Mouse (Mus musculus) heart, adult 9 months (tissue): Measurements from ENCODE around the gene Inmt.

Experiments
- DNase-seq, 2 experiments: peaks; one replicate each; pipeline ENCODE4 v3.0.0; 2022; ENCODE audit warnings: low spot score in 2 of 2

The Inmt gene

DNA sequence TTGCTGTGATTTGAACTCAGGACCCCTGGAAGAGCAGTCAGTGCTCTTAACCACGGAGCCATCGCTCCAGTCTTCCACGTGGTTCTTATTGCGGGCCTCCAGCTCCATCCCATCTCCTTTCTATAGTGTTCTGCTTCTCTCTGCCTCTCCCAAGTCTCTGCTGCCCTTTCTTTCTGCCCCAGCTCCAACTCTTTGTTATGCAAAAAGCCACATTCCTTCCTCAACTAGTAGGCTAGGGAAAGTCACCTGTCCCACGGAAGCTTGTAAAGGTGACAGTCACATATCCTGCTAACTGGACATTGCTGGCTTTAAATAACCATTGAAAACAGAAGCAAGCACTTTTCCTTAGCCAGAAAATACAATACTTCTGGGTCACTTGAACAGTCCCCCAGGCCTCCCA lies 5.0 kb downstream of the Inmt start:
- no peak for DNase-seq

DNA sequence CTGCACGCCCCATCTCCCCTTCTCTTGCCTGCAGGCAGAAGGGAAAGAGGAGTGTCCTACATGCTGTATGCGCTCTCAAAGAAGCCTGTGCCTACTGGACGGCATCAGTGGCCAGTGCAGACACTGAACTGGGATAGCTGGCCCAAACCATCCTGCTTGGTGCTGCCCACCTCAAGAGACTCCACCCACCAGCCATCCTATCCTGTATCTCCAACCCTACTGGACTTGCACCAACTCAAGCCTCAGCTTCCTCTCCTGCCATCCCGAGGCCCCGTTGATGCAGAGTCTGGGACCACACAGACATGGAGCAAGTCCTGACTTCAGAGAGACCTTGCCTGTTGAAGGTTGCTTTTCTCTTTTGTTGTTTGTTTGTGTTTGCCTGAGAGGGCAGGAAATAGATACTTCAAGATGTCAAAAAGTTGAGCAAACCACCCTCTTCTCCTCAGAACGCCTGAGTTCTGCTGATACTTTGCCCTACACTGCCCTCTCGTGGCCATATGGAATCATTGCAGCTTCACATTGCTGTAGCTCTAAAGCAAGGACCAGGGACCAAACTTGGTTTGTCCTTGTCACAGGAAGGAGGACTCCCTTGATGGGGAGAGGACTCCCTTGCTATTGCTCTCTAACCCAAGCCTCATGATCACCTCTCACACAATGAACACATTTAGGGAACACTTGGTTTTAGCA lies 7.9 kb downstream of the Inmt start:
- peak; percentile 67 to 77 for DNase-seq

DNA sequence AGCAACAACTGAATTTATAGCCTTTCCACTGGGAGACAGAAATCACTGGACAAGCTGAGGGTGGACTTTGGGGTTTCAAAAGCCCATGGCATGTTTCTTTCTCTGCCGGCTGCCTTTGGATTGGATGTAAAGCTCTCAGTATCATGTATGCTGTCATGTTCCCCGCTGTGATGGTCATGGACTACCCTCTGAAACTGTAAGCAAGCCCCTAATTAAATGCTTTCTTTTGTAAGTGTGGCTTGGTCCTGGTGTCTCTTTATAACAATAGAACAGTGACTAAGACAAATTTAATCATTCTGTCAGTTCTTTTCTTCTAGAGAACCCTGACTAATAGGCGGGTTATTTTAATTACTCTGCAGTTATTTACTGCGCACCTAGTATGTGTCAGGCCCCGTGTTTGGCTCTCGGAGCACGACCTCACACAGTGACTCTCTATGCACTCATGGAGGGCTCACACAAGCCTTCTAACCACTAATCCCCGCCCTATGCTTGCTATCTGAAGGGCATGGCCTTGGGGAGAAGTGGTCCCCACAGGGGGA lies 11.7 kb downstream of the Inmt start:
- no peak for DNase-seq

DNA sequence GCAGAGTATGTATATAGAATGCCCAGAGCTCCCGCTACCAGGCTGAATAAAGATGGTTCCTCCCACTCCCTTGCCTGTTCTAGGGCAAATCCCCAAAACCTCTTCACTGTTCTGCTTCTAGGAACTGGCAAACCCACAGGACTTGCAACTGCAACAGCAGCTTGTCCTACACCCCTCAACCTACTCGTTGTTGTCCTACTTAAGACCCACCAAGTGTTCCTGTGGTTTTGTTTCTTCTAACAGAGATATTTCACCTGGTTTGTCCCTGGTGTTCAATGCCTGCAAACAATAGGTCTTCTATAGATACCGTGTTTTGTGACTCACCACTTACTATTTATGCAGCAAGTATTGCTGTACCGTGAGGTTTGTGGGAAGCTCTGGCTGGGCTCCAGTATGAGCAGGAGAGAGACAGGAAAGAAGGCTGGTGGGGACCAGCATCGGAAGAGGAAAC lies 13.5 kb downstream of the Inmt start:
- no peak for DNase-seq

DNA sequence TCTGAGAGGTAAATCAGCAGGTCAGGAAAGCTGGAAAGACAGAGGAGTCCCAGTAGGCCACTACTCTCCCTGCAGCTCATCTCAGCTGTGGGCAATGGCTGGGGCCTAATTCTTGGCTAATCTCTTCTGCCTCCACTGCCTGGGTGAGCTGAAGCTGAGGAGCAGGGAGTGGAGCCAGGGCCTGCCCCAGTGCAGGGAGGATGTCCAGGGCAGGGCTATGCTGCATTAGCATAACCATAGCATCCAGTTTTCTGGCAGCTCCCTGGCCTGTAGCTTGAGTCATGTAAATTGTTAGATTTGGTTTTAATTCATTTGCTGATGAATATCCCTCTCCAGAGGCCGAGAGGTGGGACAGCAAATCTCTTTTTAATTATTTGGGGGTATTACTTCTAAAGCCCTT lies 15.6 kb downstream of the Inmt start:
- DNase-seq, result no peak

DNA sequence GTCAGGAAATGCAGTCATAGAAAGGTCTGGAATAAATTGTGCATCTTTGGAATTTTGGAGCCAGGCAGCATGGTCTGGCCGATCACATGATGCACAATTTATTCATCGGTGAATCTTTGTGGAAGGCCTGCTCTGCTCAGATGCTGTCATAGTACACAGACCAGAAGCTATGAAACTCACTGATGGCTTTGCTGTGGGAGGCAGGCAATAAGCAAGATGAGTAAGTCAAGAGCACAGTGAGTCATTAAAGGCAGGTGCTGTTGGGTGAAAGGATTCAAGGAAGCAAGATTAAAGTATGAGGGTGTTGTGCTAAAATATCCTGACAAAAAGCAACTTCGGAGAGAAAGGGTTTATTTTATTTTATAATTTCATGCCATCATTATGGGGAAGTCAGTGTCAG lies 22.6 kb downstream of the Inmt start:
- no peak for DNase-seq

DNA sequence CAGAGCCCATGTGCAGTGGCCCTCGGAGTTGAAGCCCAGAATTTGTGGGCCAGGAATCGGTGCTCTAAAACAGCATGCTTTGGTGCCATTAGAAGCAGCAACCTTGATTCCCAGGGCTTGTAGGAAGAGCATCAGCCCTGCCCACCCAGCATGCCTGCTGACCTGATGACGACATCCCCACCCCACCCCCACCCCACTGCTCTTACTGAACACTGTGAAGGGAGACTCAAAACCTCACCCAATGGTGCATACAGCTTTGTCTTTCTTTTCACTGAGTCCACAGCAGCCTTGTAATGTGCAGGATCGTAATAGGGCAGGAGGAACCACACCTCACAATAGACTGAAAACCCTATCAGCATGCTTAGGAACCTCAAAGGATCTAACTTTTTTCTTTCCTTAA lies 28.7 kb downstream of the Inmt start:
- no peak for DNase-seq

DNA sequence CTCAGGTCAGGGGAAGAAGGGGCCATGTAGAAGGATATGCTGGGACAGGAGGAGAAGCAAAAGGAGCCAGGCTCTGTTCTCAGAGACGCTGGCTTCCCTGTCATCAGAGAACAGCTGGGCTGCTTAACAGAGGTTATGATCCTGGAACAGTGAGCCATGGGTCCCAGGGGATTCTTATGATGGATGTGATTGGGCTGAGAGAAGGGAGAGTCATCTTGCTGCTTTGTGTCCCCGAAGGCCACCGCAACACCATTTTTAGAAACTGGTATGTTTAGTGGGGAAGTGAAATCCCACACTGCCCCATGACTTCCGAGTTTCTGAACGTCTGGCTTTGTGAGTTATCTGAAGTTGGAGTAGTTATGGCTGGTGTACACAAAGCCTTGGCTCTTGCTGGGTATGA lies 29.6 kb downstream of the Inmt start:
- peak; percentile 66 to 69 for DNase-seq

DNA sequence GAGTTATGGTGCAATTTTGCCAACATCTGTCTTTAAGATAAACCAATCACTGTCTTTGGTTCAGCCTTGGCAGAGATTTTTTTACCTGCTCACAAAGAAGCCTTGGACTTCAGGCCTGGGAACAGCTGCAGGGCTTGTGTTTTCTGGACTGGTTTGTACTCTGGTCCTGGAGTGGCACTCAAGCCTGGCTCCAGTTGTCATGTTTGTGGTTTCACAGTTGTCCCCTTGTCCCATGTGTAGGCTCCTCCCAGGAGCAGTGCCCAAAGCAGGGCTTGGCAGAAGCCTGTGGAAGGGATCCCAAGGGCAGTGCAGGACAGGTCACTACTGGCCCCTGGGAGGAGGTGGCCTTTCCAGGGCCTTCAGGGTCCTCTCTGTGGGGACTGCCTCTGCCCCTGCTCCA lies 36.5 kb downstream of the Inmt start:
- peak; percentile 39 to 47 for DNase-seq

DNA sequence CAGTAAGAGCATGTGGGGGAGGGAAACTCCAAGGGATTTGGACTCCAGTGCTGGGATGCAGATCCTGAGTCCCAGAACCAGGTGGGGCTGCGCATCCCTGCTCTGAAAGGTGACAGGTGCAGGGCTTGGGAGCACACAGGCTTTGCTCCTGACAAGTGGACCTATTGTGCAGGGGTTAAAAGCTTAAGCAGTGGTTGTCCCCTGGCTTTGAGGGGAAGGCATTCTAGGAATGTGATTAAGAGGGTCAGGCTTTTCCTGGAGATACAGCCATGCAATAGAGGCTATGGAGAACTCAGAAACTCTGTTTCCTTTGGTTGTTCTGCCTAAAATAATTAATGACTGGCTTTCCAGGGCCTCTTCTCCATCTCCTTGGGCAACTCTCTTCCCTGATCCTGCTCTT lies 41.4 kb downstream of the Inmt start:
- no peak for DNase-seq

DNA sequence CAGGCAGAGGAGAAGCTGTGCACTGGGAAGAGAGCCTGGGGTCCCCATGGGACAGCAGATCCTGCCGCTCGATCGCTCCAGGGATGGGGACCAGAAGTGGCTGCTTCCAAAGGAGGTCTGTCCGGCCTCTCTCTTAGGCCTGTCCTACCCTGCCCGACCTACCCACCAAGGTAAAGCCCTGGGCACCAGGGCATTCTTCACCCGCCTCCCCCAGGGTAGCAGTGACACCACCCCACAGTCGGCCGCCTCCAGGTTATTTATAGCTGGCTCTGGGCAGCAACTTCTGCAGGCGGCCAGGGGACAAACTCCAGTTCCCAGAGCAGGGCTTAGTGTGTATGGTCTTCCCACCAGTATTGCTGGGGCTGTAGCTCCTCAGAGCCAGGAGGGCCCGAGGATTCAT lies 42.0 kb downstream of the Inmt start, which contains the start of gene Crhr2:
Crhr2 (minus strand) TSS at position 223 of the 400 bp plus-strand sequence.
- peak; percentile 35 to 59 for DNase-seq

DNA sequence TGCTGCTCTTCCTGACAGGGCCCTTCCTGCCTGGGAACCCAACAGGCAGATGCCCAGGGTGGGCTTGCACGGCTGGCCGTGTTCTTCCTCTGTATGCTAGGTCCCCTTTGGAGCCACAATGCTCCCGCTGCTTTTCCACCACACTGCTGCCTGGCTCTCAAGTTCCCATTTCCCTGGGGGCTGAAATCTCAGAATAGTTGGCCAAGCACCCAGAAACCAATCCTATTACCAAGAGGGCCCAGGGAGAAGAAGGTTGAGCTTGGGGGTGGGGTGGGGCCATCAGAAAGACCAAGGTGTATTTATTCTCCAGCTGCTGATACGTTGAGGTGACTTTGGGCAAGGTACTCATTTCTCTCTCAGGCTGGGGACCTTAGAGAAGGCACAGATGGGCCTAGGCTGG lies 43.5 kb downstream of the Inmt start:
- DNase-seq, result no peak

DNA sequence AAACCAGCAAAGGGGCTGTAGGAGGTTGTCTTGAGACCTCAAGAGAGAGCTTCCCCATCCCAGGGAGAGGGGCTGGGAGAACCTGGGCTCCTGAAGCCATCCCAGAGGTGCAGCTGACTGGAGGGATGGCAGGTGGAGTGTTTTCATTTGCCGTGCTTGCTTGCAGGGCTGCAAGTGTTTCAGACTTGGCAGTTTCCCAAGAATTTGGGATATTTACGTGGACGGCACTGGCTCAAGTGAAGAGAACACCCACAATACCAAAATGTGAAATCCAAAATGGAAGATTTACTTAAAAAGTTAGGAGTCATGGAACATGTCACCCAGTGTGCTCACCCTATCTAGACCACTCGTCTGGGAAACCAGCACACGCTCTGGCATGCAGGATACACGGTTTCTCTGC lies 44.2 kb downstream of the Inmt start:
- peak in 1 of 2 experiments; percentile 23 for DNase-seq

DNA sequence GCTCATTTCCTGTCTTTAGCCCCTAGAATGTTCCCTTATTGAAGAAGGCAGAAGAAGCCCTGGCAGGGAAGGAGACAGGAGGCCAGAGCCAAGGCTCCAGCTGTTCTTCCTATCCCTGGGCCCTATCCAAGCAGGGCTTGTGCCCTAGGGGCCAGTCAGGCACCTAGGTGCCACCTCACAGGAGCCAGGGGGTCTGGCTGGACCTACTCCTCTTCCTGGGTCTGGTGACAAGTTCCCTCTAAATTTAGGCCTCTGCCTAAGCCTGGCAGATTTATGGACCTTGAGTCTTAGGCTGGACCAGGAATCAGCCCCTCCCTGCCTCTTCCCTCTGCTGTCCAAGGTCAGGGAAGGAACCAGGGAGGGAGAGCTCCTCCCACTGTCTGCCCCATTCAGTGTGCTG lies 46.5 kb downstream of the Inmt start:
- DNase-seq, result no peak

DNA sequence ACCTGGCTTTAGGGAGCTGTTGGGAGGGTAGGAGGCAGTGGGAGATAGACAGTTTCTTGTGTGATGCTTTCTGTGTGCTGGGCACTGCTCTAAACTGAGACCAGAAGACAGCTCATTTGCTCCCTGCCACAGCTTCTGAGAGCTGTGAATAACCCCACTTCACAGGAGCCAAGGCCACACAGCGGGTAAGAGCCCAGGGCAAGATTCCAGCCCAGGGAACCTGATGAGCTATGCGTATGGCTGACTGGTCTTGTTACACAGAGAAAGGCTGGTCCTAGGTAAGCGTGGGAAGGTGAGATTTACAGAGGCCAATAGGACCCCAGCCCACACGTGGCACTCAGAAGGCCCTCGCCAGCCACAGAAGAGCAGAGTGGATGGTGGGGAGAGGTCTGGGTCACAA lies 48.3 kb downstream of the Inmt start:
- no peak for DNase-seq

DNA sequence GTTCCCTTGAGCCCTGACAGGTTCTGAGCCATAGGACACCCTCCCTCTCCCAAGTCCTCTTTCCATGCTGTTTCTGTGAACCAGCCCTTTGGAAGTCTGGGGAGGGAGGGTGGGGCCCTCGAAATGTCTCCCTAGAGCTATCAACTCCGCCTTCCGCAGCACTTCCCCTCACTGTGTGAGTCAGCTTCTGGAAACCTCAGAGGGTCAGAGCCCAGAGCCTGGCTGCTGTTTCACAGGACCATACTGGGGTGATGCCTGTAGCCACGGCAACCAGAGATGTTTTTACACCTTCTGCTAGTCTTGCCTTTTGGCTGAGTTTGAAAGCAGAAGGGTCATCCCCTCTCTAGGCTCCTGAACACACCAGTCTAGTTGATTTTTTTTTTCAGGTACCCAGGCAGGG lies 51.8 kb downstream of the Inmt start:
- peak; percentile 55 to 59 for DNase-seq
